Mouse (Mus musculus) gastrocnemius, postnatal 10 days (tissue): ENCODE data around the gene Castor1. TPM values are rescaled to one million over a fixed set of nuclear protein-coding genes. Genes with fewer than 3 reads are reported as not detected.

Experiments used
- DNase-seq: peaks from one replicate; pipeline ENCODE4 v3.0.0; 2021; ENCODE audit warnings: mixed read lengths
- total RNA-seq, 2 experiments: library from RNA; stranded (reverse); gene quantifications; 2 replicates each; pipeline ENCODE4 v1.2.3; 2021

The Castor1 gene
- total RNA-seq, 2 experiments from 2014 or later = 5.9 to 6.9 TPM

DNA sequence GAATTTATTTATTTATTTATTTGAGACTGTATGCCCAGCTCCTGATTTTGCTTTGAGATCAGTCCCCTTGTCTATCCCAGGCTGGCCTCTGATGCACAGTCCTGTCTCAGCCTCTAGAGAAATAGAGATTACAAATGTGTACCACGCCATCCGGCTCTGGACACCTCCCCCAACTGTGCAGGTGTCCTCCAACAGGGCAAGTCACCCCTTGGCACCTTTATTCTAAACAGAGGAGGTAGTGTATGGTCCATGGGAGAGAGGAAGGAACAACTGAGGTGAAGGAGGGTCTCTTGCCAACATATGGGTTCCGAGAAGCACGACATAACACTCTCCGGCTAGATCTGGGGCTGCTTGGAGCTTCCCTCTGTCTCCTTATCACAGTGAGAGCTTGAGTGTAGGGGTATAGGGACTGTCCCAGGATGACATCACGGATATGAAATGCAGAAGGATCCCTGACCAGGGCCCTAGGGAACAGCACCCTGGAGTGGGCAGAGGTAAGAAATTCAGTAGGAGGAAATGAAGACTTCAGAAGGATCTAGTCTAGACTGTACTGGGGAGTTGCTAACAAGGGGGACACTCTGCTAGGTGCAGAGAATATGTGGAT lies 17.1 kb downstream of the Castor1 start:
- no peak for DNase-seq

DNA sequence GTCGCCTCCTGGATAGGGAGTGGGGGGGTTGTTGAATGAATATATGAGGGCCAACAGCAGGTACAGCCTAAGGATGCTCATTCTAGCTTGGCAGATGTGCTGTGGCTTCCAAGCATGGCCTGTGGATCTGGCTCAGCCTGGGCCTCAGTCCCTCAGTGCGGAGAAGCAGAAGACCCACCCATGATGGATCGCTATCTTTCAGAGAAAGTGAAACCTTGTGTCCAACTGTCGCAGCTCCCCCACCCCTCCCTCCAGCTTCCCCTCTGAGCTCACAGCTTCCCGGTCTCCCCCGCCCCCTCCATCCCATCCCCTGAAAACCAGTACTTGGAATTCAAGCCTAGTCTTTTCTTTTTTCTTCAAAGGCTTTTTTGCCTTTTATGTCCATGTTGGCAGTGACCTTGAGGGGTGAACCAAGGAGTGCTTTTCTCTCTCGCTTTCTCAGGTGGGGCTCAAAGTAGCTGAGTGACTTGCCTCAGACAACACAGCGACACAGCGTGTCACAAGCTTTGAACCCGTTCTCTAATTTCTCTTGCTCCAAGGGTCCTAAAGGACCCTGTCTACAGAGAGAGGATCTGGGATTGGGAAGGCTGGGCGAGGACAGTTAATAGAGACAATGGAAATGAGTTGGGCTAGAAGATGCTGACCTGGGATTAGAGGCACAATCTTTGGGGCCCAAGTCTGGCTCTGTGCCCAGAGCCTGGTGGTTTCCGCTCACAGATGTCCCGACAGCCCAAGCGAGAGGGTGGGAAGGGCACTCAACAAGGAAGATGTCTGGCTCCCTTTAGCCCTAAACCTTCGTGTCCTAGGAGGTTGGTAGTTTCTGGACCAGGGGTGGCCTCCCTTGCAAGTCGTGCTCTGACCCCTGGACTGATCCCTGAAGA lies 17.9 kb downstream of the Castor1 start, which contains the start of gene Osm:
Gene Osm (plus strand): TSS at position 756 of the 881 bp plus-strand sequence.
- DNase-seq = no peak

DNA sequence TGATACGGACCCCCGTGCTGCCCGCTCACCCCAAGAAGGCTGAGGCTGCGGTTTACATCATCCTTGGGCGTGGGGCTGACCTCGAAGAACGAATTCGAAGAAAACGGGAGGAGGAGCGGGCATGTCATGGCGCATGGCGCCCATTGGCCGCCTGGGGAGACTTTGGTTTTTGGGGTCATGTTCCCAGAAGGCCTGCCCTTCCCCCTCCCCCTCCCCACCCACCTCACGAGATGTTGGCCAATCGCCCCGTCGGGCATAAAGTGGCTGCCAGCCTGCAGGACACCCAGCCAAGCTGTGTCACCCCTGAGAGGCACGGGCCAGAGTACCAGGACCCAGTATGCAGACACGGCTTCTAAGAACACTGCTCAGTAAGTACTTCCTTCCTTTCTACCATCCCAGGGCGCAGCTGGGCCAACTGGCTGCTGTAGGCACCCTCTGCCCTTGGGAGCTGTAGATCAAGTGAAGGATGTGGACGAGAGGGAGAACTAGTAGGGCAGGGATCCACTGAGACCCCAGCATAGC lies 18.6 kb downstream of the Castor1 start:
- DNase-seq = no peak

DNA sequence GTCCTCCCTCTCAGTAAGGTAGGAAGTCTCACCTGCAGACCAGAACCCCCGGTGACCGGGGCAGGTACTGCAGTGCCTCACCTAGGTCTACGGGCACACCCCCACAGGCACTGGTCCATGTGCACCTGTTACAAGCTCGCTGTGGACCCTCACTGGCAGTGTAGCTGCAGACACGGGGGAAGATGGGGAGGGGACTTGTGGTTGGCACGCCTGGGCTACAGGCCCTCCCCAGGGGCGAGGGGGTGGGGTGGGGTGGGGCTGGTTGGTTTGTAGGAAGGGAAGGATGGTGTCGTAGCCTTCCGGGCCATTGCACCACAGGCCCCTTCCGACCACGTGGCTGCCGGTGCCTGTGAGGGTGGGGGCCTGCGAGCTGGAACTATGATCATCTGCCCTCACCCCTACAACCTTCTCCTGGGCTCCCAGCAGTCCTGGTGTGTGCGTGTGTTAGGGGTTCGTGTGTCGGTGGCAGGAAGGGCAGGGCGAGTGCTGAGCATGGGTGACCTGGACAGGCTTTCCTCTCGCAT lies 19.4 kb downstream of the Castor1 start:
- DNase-seq = no peak

DNA sequence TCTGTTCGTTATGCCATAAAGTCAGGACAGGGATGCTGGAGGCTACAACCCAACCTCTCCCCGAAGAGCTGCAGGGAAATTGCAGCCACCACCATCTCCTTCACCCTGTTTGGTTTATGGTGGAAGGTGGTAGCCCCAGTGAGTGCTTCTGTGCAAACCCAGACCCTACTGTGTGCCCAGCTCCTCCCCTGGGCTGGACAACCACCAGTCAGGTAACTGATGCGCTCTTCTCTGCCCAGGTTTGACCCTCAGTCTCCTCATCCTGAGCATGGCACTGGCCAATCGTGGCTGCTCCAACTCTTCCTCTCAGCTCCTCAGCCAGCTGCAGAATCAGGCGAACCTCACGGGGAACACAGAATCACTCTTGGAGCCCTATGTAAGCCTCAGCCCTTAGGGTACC lies 20.1 kb downstream of the Castor1 start:
- no peak for DNase-seq

DNA sequence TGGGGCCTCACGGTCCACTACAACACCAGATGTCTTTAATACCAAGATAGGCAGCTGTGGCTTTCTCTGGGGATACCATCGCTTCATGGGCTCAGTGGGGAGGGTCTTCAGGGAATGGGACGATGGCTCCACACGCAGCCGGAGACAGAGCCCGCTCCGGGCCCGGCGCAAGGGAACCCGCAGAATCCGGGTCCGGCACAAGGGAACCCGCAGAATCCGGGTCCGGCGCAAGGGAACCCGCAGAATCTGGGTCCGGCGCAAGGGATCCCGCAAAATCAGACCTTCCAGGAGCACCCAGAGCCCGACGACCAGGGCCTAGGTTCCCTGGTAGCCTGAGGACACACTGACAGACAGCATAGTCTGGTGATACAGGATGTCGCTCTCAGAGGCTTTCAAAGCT lies 21.7 kb downstream of the Castor1 start:
- DNase-seq = no peak

DNA sequence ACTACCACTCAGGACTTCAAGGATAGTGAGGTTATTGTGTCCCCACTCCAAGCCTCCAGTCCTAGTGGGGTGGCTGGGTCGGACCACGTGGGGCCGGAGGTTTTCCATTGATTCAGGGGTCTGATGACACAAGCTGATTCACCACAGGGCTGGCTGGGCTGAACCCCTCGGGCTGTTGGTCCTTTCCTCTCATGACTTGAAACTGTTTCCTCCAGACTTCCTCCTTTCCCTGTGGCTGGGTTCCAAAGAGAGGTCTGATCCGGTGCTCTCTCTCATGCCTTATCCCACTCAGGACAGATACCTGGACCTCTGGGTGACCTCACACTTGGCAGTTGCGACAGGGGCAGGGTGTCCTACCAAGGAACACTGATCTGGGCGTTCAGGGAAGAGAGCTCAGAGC lies 22.1 kb downstream of the Castor1 start:
- DNase-seq = no peak

DNA sequence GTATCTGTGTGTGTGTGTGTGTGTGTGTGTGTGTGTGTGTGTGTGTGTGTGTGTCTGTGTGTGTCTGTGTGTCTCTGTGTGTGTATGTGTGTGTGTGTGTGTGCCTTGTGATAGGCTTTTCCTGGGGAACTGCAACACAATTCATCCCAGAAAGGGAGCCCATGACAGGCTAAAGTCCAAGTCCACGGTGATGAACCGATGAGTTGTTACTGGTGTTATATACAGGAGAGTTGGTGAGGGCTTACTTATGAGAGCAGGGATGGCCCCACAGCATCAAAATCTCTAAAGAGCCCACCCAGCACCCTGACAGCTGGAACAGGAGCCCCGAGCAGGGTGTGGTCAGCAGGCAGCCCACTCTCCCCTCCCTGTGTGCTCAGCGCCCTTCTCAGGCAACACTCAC lies 23.2 kb downstream of the Castor1 start:
- no peak for DNase-seq

DNA sequence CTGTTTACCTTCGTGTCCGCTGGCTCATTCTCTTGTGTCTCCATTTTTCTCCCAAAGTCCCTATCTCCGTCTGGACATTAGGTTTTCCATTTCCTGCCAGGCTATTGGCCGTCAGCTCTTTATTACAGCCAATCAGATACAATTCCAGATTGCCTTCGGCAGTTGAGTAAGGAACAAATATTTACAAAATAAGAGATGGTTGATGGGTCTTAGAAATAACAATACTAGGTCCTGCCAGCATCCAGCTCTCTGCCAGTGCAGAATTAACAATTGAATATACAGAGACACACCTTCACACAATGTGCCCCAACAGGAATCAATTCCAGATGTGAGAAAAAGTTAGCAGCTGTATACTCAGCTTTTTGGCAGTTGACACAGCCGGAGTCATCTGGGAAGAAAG lies 28.1 kb downstream of the Castor1 start:
- DNase-seq = no peak

DNA sequence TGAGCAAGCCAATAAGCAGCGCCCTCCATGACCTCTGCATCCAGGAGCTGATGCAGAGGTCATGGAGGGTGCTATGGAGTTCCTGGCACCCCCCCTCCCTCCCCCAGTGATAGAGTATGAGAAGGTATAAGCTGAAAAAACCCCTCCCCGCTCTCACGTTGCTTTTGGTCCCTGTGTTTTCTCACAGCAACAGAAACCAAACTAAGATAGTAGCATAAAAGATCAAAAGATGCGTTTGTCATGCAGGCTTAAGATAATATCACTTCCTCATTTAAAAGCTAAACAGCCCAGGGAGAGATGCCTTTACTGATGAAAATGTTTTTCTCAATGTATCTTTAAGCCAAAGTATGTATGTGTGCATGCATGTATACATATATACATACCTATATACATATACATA lies 28.6 kb downstream of the Castor1 start:
- no peak for DNase-seq

DNA sequence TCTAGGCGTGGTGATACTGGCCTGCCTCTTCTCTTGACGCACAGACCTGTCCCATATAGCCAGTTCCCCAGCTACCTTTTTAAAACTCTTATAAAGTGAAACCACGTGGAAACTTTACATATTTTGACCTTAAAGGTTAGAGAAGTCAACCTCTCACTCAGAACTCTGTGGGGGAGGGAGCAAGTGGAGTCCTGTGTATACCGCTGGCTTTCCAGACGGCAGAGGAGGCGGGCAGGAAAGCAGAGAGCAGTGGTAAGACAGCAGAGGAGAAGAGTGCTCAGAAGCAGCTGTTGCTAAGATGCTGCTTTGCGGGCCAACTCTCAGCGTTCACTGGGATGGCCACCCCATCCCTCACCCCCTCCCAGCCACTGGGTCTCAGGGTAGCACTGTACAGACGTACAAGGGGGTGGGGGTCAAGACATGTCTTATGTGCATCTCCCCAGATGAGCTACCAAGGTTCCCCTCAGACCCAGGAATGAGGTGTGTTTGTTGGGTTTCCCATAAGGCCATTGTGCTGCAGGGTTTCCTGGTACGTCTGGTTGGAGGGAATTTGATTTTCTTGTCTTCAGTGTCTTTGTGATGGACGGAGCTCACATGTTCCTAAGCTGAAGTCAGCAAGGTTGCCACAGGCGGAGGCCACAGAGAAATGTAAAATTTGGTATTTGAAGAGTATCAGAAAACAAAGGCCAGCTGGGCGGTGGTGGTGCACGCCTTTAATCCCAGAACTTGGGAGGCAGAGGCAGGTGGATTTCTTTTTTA lies 29.4 kb downstream of the Castor1 start:
- no peak for DNase-seq

DNA sequence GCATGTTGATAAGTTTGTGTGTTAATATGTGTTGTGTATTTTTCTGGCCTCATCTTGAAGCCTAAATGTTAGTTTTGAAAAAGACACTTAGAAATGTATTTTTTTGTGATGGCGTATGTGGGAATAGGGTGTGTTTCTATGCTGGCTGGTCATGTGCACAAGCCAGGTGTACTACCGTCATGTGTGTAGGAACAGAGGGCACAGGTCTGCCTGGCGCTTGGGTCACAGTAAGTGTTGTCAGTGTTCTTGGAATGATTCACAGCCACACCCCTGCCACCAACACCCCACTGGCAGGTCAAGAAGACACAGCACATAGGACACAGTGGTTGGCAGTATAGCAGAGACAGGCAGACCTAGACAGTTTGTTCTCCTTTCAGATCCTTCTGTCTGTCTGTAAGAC lies 31.1 kb downstream of the Castor1 start:
- no peak for DNase-seq

DNA sequence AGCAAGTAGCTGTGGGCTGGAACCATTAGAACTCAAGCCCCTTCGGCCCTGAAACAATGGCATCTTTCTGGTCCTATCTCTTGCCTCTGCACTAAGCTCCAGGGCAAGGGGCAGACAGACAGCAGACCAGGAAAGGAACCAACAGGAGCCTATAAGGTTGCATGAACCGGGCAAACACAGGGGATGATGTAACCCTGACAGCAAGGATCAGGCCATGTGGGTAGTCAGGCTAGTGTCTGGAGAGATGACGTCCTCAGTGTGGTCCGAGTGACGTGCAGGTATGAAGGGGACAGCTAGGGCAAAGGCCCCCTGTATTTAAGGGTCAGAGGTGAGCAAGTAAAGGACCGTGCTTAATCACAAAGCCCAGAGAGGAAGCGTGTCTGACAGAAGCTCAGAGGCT lies 32.3 kb downstream of the Castor1 start:
- no peak for DNase-seq

DNA sequence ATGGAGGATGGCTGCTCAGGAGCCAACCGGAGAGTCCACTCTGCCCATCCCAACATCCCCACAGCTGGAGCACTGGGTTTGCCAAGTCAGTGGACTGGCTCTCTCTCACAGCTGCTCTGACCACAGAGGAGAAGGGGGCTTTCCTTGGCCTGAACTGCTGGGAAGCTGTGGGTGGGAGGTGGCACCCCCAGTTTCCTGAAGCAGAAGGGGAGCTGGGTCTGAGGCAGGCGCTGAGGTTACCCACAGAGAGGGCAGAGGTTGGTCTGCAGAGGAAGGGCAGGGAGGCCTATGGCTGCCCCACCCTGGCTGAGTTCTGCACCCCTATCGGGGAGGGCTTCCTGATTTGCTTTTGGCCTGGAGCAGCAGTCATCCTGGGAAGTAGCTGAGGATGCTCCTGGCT lies 33.4 kb downstream of the Castor1 start:
- peak; percentile 4 for DNase-seq

DNA sequence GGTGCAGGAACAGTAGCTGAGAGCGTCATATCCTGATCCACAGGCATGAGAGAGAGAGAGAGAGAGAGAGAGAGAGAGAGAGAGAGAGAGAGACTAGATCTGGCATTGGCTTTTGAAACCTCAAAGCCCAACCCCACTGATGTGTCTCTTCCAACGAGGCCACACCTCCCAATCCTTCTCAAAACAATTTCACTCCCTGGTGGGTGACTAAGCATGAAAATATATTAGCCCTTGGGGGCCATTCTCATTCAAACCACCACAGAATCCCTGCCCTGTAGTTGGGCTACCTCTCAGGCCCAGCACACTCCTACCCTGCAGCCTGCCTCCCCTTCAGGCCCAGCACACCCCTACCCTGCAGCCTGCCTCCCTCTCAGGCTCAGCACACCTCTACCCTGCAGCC lies 34.9 kb downstream of the Castor1 start:
- no peak for DNase-seq

DNA sequence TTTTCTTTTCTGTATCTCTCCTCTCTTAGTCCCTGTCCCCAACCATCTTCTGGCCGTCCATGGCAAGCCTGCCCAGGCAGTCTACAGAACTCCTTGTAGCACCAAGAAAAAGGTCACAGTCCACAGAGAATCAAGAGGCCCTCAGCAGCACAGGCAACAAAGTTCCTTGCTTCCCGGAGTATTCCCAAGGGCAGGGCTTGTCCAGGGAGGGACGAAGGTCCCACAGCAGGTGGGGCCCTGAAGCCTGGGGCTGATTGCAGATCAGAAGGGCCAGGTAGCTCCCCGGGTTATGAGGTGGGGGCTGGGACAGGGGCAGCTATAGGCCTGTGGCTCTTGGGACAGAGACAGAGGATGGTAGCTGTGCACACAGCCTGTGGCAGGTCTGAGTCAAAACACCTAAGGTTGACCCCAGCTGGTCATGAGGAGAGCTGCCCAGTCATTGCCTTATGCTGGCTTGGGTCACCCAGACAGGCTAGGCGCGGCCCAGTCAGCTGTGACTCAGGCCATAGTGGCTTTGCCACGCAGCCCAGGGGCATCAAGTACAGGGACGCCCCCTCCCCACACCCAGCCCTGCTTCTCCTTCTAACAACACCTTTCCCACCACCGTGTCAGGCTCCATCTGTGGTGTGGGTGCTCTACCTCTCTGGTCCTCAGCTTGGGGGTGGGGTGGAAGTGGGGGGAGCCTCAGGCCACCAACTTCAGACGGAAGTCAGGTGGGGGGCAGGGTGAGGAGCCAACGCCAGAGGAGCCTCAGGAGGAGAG lies 39.0 kb downstream of the Castor1 start, which contains the start of gene Lif:
Gene Lif (plus strand): TSS at position 712 of the 762 bp plus-strand sequence.
- DNase-seq = peak; percentile 5

DNA sequence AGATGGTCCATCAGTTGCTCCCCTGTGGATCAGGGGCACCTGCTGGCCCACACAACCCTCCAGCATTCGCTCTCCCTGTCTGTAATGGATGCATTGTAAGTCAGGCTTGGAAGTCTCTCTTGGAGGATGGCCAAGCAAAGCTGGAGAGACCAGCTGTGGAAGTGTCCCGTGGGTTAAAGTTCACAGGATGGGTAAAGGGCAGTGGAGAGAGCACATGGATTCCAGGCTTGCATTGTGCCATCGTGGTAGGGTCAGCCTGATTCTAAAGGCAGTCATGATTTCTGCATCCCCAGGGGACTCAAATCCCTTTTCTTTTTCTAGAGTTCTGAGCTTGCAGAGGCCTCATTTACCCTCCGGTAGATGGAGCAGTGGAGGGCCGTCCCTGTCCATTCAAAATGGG lies 39.7 kb downstream of the Castor1 start:
- no peak for DNase-seq

DNA sequence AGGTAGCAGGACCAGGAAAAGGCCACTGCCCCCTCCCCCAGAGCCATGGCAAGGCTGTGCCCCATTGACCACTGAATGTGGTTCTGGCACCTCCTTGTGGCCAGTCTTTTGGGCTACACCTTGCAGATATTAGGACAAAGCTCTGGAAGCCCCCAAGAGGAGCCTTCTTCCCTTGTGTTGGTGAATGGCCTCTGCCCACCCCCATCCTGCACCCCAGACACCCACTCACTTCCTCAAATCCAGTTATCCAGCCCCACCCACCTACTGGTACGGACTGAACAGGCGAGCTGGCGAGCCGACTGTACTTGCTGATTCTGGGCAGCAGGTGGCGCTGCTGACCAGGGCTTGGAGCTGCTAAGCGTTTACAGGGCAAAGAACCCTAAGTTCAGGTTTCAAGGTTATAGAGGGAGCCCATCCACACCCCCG lies 40.6 kb downstream of the Castor1 start:
- peak; percentile 87 for DNase-seq

DNA sequence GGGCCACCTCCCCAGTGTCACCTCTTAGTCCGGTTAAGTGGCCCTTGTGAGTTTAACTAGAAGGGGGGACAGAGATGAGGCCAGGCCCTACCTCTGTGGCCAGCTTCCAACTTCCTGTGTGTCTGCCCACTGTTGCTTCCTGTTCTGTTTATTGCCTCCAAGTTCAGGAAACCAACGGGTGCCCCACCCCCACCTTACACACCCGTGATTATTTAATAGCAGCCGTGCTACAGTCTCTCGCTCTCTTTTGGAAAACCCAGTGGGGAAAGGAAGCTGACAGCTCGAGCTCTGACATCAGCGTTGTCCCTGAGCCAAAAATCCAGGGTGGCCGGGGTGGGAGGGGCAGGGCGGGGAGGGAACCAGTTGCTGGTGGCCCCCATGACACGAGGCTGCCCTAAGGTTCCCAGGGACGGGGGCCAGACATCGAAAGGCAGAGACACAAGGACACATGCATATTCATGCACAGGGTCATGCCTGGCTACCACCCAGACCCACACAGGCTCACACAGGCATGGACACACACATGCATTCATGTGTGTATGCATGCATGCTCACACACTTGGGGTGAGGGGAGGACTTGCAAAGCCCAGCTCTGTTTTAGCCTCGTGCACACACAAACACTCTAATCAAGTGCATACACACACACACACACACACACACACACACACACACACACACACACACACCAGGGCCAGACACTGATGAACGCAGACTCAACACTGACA lies 42.6 kb downstream of the Castor1 start:
- peak; percentile 62 for DNase-seq

DNA sequence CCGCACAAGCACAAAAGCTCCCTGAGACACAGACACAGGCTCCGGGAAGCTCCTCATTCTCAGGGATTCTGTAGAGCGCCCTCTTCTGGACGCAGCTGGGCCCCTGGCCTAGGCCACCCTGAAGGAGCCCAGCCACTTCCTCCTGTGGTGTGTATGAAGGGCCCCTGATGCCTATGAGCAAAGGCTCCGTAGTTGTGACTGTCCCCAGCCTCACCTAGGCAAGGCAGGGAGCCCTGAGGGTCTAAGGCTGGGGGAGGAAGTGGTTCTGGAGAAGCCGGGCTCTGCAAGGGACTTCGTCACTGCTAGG lies 43.1 kb downstream of the Castor1 start:
- peak; percentile 78 for DNase-seq

DNA sequence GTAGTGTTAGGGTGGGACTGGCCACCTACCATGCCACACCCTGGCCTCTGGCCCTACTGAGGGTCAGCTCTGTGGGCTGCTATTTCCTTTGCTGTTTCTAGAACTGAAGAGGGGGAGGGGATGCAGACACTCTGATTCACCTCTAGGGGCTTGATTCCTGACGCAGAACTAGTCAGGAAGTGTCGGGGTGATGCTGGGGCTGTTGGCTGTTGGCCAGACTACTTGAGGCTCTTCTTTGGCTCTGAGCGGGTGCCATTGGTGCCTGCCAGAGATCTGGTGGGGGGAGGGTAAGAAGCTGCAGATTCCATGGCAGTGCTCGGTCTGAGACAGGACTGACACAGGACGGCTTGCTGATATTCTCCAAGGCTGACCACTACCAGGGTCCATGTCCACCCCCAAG lies 43.9 kb downstream of the Castor1 start:
- DNase-seq = peak; percentile 30
